Mouse (Mus musculus) kidney, embryonic 14.5 days (tissue): Measurements from ENCODE around the gene Mpc1. TPM values are rescaled to one million over a fixed set of nuclear protein-coding genes. Genes with fewer than 3 reads are reported as not detected.
"Not testable (repeated sequence)": the region's sequence is repeated elsewhere in the genome, so short reads cannot be mapped to it uniquely, and the experiment has no call there.

ENCODE experiments used
- ATAC-seq: fragments of 200-750 bp; cut with Nextera tagmentation; 2 replicates; pipeline ENCODE4 v1.8.0; 2017; ENCODE audit warnings: moderate number of reproducible peaks, mild to moderate bottlenecking, moderate TSS enrichment, moderate library complexity; ENCODE audit not compliant: low FRiP score, low TSS enrichment
- H3K27ac ChIP-seq: fragments of 300-500 bp; sonication (generic); 2 replicates; pipeline ENCODE4 v1.5.1; 2014; ENCODE audit warnings: low read depth, mild to moderate bottlenecking, low read length, moderate library complexity, mixed read lengths
- H3K27me3 ChIP-seq: fragments of 300-500 bp; sonication (generic); 2 replicates; pipeline ENCODE4 v1.6.1; 2014; ENCODE audit warnings: mild to moderate bottlenecking, low read length; ENCODE audit not compliant: control insufficient read depth, insufficient read depth
- H3K36me3 ChIP-seq: fragments of 300-500 bp; sonication (generic); 2 replicates; pipeline ENCODE4 v1.6.1; 2014; ENCODE audit warnings: low read length, mixed read lengths; ENCODE audit not compliant: control insufficient read depth, insufficient read depth
- H3K4me1 ChIP-seq: fragments of 300-500 bp; sonication (generic); 2 replicates; pipeline ENCODE4 v1.6.1; 2014; ENCODE audit warnings: low read length, mixed read lengths; ENCODE audit not compliant: control insufficient read depth, insufficient read depth
- H3K4me2 ChIP-seq: fragments of 300-500 bp; sonication (generic); replicated peaks from 2 replicates; pipeline ENCODE4 v1.6.1; 2014; ENCODE audit warnings: low read depth, mild to moderate bottlenecking, low read length
- H3K4me3 ChIP-seq: fragments of 300-500 bp; sonication (generic); 2 replicates; pipeline ENCODE4 v1.5.1; 2014; ENCODE audit warnings: mild to moderate bottlenecking, low read length
- H3K9ac ChIP-seq: fragments of 300-500 bp; sonication (generic); 2 replicates; pipeline ENCODE4 v1.6.1; 2014; ENCODE audit warnings: low read depth, mild to moderate bottlenecking, low read length, moderate library complexity
- H3K9me3 ChIP-seq: fragments of 300-500 bp; sonication (generic); 2 replicates; pipeline ENCODE4 v1.6.1; 2016; ENCODE audit warnings: low read length; ENCODE audit not compliant: control insufficient read depth
- WGBS: fragments of 180-500 bp; shearing (Covaris S2); extraction: QIAGEN DNeasy Blood & Tissue Kit; methylation state at CpG from one replicate; pipeline ENCODE4 v1.1.7; 2014; 5-methylcytosine and 5-hydroxymethylcytosine counted together
- polyA plus RNA-seq: library from polyadenylated mRNA; unstranded; fragments of >200 nt; fragmentation: Nextera tagmentation; extraction: Ambion mirVana; gene quantifications from 2 replicates; pipeline ENCODE4 v1.2.1, GENCODE M21; 2014

Mpc1 gene
- polyA plus RNA-seq, 1 experiment from 2014 or later: 145 TPM

- WGBS: 71% methylated on average over 2 of the region's 2 CpGs
- no peak overlapping the region for H3K27ac ChIP-seq
Measured at GRCm38 (mm10) chr17:8244124-8244523, 38.6 kb upstream of the Mpc1 start.

GRCm38 (mm10) chr17:8246102-8246754 is 36.5 kb upstream of the Mpc1 start:
- Histone ChIP-seq H3K4me3 (no peak overlapping the region), H3K4me2 (no peak overlapping the region), H3K27ac (no peak overlapping the region), H3K9ac (no peak overlapping the region), H3K27me3 (no peaks in the 10 kb centered on the region), H3K4me1 (no peaks in the 10 kb centered on the region), H3K9me3 (no peaks in the 10 kb centered on the region), H3K36me3 (no peaks in the 10 kb centered on the region)
- no peak for ATAC-seq
- 78% methylated on average over 4 of the region's 4 CpGs for WGBS

More at GRCm38 (mm10) chr17:8244124-8244523, 38.6 kb upstream of the Mpc1 start:
- no peak for ATAC-seq
- H3K36me3 ChIP-seq: no peaks in the 10 kb centered on the region
- H3K4me3 ChIP-seq: no peak overlapping the region
- no peaks in the 10 kb centered on the region for H3K9me3 ChIP-seq
- no peaks in the 10 kb centered on the region for H3K27me3 ChIP-seq
- no peak overlapping the region for H3K4me2 ChIP-seq
- no peak overlapping the region for H3K9ac ChIP-seq
- no peaks in the 10 kb centered on the region for H3K4me1 ChIP-seq

- Histone ChIP-seq H3K27ac (no peak overlapping the region), H3K4me3 (no peak overlapping the region), H3K9me3 (no peaks in the 10 kb centered on the region), H3K9ac (no peak overlapping the region), H3K27me3 (no peaks in the 10 kb centered on the region), H3K36me3 (no peaks in the 10 kb centered on the region), H3K4me2 (no peak overlapping the region), H3K4me1 (no peaks in the 10 kb centered on the region)
- ATAC-seq: no peak
- WGBS: 91% methylated on average over 7 of the region's 7 CpGs
Measured at GRCm38 (mm10) chr17:8251704-8252103, 31.0 kb upstream of the Mpc1 start.

- no peak overlapping the region for H3K27ac ChIP-seq
- H3K9ac ChIP-seq: no peak overlapping the region
- ATAC-seq: no peak
Measured at GRCm38 (mm10) chr17:8254268-8254667, 28.4 kb upstream of the Mpc1 start.

GRCm38 (mm10) chr17:8254914-8255313 is 27.8 kb upstream of the Mpc1 start:
- Histone ChIP-seq H3K27ac (no peak overlapping the region), H3K9ac (no peak overlapping the region), H3K9me3 (no peaks in the 10 kb centered on the region), H3K36me3 (no peaks in the 10 kb centered on the region), H3K27me3 (no peaks in the 10 kb centered on the region), H3K4me1 (no peaks in the 10 kb centered on the region), H3K4me3 (no peak overlapping the region), H3K4me2 (no peak overlapping the region)
- no peak for ATAC-seq
- WGBS: 76% methylated on average over 3 of the region's 3 CpGs

More at GRCm38 (mm10) chr17:8254268-8254667, 28.4 kb upstream of the Mpc1 start:
- Histone ChIP-seq H3K4me3 (no peak overlapping the region), H3K27me3 (no peaks in the 10 kb centered on the region), H3K9me3 (no peaks in the 10 kb centered on the region), H3K4me2 (no peak overlapping the region), H3K4me1 (no peaks in the 10 kb centered on the region), H3K36me3 (no peaks in the 10 kb centered on the region)

- Histone ChIP-seq H3K4me2 (no peak overlapping the region), H3K9me3 (no peaks in the 10 kb centered on the region), H3K9ac (no peak overlapping the region), H3K4me1 (no peaks in the 10 kb centered on the region), H3K27ac (no peak overlapping the region), H3K4me3 (no peak overlapping the region), H3K27me3 (no peaks in the 10 kb centered on the region), H3K36me3 (no peaks in the 10 kb centered on the region)
- WGBS: 80% methylated on average over 6 of the region's 6 CpGs
- no peak for ATAC-seq
Measured at GRCm38 (mm10) chr17:8255583-8255982, 27.1 kb upstream of the Mpc1 start.

- no peak overlapping the region for H3K4me3 ChIP-seq
Measured at GRCm38 (mm10) chr17:8256982-8257381, 25.7 kb upstream of the Mpc1 start.

GRCm38 (mm10) chr17:8264638-8265037 is 18.1 kb upstream of the Mpc1 start:
- H3K27ac ChIP-seq, ATAC-seq, H3K4me2 ChIP-seq, H3K27me3 ChIP-seq, H3K4me1 ChIP-seq, H3K9ac ChIP-seq, H3K4me3 ChIP-seq, H3K36me3 ChIP-seq, H3K9me3 ChIP-seq: not testable (repeated sequence)
- 13% methylated on average over 6 of the region's 7 CpGs for WGBS

More at GRCm38 (mm10) chr17:8256982-8257381, 25.7 kb upstream of the Mpc1 start:
- no peak for ATAC-seq
- Histone ChIP-seq H3K9ac (no peak overlapping the region), H3K4me1 (no peaks in the 10 kb centered on the region), H3K27ac (no peak overlapping the region), H3K27me3 (no peaks in the 10 kb centered on the region), H3K36me3 (no peaks in the 10 kb centered on the region), H3K9me3 (no peaks in the 10 kb centered on the region), H3K4me2 (no peak overlapping the region)
- 71% methylated on average over 8 of the region's 8 CpGs for WGBS

- Histone ChIP-seq H3K27ac (no peak overlapping the region), H3K4me1 (no peaks in the 10 kb centered on the region), H3K4me3 (no peak overlapping the region), H3K9me3 (no peaks in the 10 kb centered on the region), H3K4me2 (no peak overlapping the region), H3K9ac (no peak overlapping the region), H3K36me3 (no peaks in the 10 kb centered on the region), H3K27me3 (no peaks in the 10 kb centered on the region)
- no peak for ATAC-seq
- 45% methylated on average over 6 of the region's 6 CpGs for WGBS
Measured at GRCm38 (mm10) chr17:8272054-8272749, 10.5 kb upstream of the Mpc1 start.
